Mouse (Mus musculus) gastrocnemius, adult 18-20 months (tissue): Measurements from ENCODE around the gene Vamp5. TPM values are rescaled to one million over a fixed set of nuclear protein-coding genes. Genes with fewer than 3 reads are reported as not detected.
A peak's percentile ranks its signal among the peaks of the same experiment; 100 is the strongest.

Source experiments
- DNase-seq: peaks from one replicate; pipeline ENCODE4 v3.0.0; 2021; ENCODE audit warnings: low spot score
- total RNA-seq, 2 experiments: library from RNA; stranded (reverse); gene quantifications; 2 replicates each; pipeline ENCODE4 v1.2.3; 2021

Vamp5 gene
- total RNA-seq, 2 experiments from 2014 or later = 107 to 121 TPM

GRCm38 (mm10) chr6:72346261-72346660 lies 34.0 kb downstream of the Vamp5 start:
- no peak for DNase-seq

- no peak for DNase-seq
These were observed 34.6 kb downstream of the Vamp5 start for GRCm38 (mm10) chr6:72345633-72346032.

- DNase-seq = peak; percentile 93
These were observed 35.1 kb downstream of the Vamp5 start, which contains the start of gene Usp39 for GRCm38 (mm10) chr6:72345074-72345567. Usp39 (minus strand) TSS chr6:72345184.

GRCm38 (mm10) chr6:72344396-72345073 lies 35.7 kb downstream of the Vamp5 start:
- no peak for DNase-seq

GRCm38 (mm10) chr6:72340481-72340880 lies 39.8 kb downstream of the Vamp5 start:
- DNase-seq = no peak

- DNase-seq = no peak
These were observed 47.2 kb downstream of the Vamp5 start for GRCm38 (mm10) chr6:72333111-72333510.

GRCm38 (mm10) chr6:72330133-72330532 lies 50.1 kb downstream of the Vamp5 start:
- DNase-seq = no peak

GRCm38 (mm10) chr6:72329019-72329418 lies 51.2 kb downstream of the Vamp5 start:
- DNase-seq = no peak

GRCm38 (mm10) chr6:72326274-72326673 lies 54.0 kb downstream of the Vamp5 start:
- DNase-seq = no peak

- no peak for DNase-seq
These were observed 56.3 kb downstream of the Vamp5 start for GRCm38 (mm10) chr6:72323786-72324508.

GRCm38 (mm10) chr6:72322936-72323335 lies 57.3 kb downstream of the Vamp5 start:
- no peak for DNase-seq

GRCm38 (mm10) chr6:72319019-72319418 lies 61.2 kb downstream of the Vamp5 start:
- DNase-seq = peak; percentile 74

Other genes starting within 250 kb of the Vamp5 start
- 1 to 10 TPM; 4.3 to 6.3 TPM for gene Atoh8, start 144.9 kb downstream of the Vamp5 start, total RNA-seq
- not detected for gene Sftpb, start 75.9 kb downstream of the Vamp5 start, total RNA-seq
- 10 to 100 TPM; 17.9 to 20.2 TPM for gene Usp39, start 35.3 kb downstream of the Vamp5 start, total RNA-seq
- 1 to 10 TPM; 7.2 to 8.0 TPM for gene 0610030E20Rik, start 33.2 kb downstream of the Vamp5 start, total RNA-seq
- gene Tmem150a, start 25.0 kb downstream of the Vamp5 start, total RNA-seq = 10 to 100 TPM; 22.4 to 24.2 TPM
- 10 to 100 TPM; 27.0 to 27.6 TPM for gene Rnf181, start 13.5 kb downstream of the Vamp5 start, total RNA-seq
- 10 to 100 TPM; 44.3 to 55.4 TPM for gene Vamp8, start 10.2 kb upstream of the Vamp5 start, total RNA-seq
- gene Ggcx, start 33.8 kb upstream of the Vamp5 start, total RNA-seq = 10 to 100 TPM; 12.2 to 12.7 TPM
- gene Mat2a, start 59.1 kb upstream of the Vamp5 start, total RNA-seq = 10 to 100 TPM; 97.2 to 98.0 TPM
- 1 to 10 TPM in 1 of 2 experiments, under 1 TPM in 1; 0.93 to 1.3 TPM for gene Sh2d6, start 141.2 kb upstream of the Vamp5 start, total RNA-seq
- 10 to 100 TPM in 1 of 2 experiments, 1 to 10 TPM in 1; 9.2 to 14.3 TPM for gene Capg, start 163.9 kb upstream of the Vamp5 start, total RNA-seq
- 1 to 10 TPM; 7.3 to 8.7 TPM for gene Elmod3, start 217.9 kb upstream of the Vamp5 start, total RNA-seq
- gene Retsat, start 218.0 kb upstream of the Vamp5 start, total RNA-seq = 10 to 100 TPM; 62.7 to 71.1 TPM
- 10 to 100 TPM; 24.0 to 27.9 TPM for gene Tgoln1, start 236.5 kb upstream of the Vamp5 start, total RNA-seq